Mouse (Mus musculus) layer of hippocampus, adult 6 months (tissue): Measurements from ENCODE around the gene Dusp2. TPM values are rescaled to one million over a fixed set of nuclear protein-coding genes. Genes with fewer than 3 reads are reported as not detected.

ENCODE experiments used
- long read RNA-seq, 2 experiments: library from polyadenylated mRNA; unstranded; transcript quantifications; one replicate each; pipeline ENCODE4 v2.0.0; 2019 to 2020
- polyA plus RNA-seq: library from polyadenylated mRNA; unstranded; fragments of <200 nt; fragmentation: Nextera tagmentation; gene quantifications from 2 replicates; pipeline ENCODE4 v1.2.3, GENCODE M21; 2021

Dusp2 gene
- 1.5 and 2.7 TPM in 2 replicates for polyA plus RNA-seq
- long read RNA-seq, experiment 1, partial matches to known transcripts: 0 of 3 reads
- long read RNA-seq, experiment 1, other reads (novel, unspliced or antisense): 0 of 3 reads
- long read RNA-seq, experiment 2, transcript Dusp2-201 (4 exons, 1,617 nt): major isoform, 6 of 6 reads
- long read RNA-seq, experiment 2, partial matches to known transcripts: 0 of 6 reads
- long read RNA-seq, experiment 2, other reads (novel, unspliced or antisense): 0 of 6 reads

DNA sequence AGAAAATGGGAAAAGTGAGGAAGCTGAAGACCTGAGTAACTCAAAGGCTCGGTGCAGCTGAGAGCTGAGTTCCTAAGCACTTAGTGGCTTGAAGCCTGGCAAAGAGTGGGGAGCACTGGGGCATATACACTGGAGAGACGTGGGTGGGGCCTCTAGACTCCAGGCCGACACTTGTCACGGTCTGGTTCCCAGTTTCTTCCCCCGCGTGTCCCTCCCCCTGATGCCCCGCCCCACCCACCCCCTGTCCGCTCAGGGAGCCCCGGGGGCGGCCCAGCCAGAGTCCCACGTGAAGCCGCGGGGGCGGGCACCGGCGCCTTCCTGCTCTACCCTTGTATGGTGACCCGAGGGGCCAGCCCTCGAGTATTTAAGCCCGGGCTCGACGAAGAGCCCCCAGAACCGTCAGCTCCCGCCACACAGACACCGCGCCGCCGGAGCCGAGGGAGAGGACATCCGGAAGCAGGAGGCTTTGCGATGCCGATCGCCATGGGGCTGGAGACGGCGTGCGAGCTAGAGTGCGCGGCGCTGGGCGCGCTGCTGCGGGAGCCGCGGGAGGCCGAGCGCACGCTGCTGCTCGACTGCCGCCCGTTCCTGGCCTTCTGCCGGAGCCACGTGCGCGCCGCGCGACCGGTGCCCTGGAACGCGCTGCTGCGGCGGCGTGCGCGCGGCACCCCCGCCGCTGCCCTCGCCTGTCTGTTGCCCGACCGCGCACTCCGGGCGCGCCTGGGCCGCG is at the start of gene Dusp2:
Dusp2 (plus strand) TSS at position 393 of the 730 bp plus-strand sequence.

DNA sequence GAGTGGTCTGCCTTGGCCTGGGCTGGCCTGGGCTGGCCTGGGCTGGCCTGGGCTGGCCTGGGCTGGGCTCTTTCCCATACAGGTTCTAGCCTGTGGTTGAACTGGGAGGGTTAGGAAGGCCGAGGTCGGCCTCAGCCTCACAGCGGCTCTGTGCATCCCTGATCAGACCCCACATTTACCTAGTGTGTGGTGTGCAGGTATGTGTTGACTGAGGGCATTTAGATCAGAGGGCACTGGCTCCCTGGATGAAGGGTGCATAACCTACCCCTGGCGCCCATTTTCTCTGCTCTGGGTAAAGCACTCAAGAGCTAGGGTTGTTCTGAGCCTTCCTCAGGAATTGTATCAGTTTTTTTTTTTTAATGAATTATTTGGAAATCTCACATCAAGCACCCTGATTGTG is 2.5 kb downstream of the Dusp2 start, which contains the start of gene Astl:
Astl (plus strand) TSS at position 224 of the 400 bp plus-strand sequence.

DNA sequence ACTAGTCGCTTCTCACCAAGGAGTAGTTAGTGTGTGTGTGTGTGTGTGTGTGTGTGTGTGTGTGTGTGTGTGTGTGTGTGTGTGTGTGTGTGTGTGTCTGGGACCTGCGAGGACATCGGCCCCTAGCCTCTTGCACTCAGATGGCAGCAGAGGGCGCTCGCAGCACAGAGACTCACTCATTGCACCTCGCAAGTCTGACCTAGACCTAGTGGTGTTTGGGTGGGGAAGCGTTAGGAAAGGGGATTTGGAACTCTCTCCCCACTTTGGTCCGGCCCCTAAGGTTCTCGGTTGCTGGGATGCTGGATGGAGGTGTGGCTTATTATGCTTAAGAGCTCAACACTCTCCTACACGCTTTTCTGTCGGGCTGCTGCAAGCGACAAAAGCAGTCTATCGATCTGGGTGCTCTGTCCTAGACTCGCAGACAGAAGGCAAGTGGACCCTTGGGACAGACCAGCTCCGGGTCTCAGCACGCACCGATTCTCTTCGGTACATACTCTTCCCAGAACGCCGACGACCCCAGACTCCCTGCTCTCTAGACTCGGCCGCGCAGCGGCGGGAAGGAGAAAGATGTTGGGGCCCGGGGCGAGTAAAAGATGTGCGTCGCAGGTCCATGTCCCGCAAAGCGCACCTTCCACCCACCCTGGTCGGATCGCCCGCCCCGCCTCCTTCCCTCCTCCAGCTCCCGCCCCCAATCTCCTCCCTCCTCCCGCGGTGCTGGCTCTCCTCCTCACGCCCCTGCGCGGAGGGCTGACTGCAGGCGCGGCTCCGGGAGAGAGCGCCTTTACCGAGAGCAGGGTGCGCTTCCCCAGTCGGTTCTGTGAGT is 26.7 kb downstream of the Dusp2 start, which contains the start of gene Adra2b:
Adra2b (plus strand) TSS at position 750 of the 823 bp plus-strand sequence.

Other genes with a start within 250 kb of the Dusp2 start
- gene Ncaph, start 202.2 kb upstream of the Dusp2 start, polyA plus RNA-seq: 0.99 and 1.1 TPM in 2 replicates
- gene Itpripl1, start 192.7 kb upstream of the Dusp2 start, polyA plus RNA-seq: 3.5 and 19.0 TPM in 2 replicates
- 1.3 and 1.5 TPM in 2 replicates for gene 1810024B03Rik, start 127.9 kb upstream of the Dusp2 start, polyA plus RNA-seq
- gene Snrnp200, start 127.8 kb upstream of the Dusp2 start, polyA plus RNA-seq: 18.6 and 25.0 TPM in 2 replicates
- 36.4 and 36.7 TPM in 2 replicates for gene Ciao1, start 88.3 kb upstream of the Dusp2 start, polyA plus RNA-seq
- 42.1 and 77.3 TPM in 2 replicates for gene Tmem127, start 88.3 kb upstream of the Dusp2 start, polyA plus RNA-seq
- 51.6 and 54.6 TPM in 2 replicates for gene Stard7, start 65.9 kb upstream of the Dusp2 start, polyA plus RNA-seq
- gene Astl, start 2.5 kb downstream of the Dusp2 start, polyA plus RNA-seq: not detected in 2 replicates
- gene Adra2b, start 27.0 kb downstream of the Dusp2 start, polyA plus RNA-seq: 0.68 and 0.88 TPM in 2 replicates
- gene Gpat2, start 89.0 kb downstream of the Dusp2 start, polyA plus RNA-seq: not detected in 2 replicates
- 39.0 and 41.6 TPM in 2 replicates for gene Fahd2a, start 108.4 kb downstream of the Dusp2 start, polyA plus RNA-seq
- gene Kcnip3, start 185.9 kb downstream of the Dusp2 start, polyA plus RNA-seq: 37.6 and 39.6 TPM in 2 replicates
- 0.16 and 0.30 TPM in 2 replicates for gene Prom2, start 205.3 kb downstream of the Dusp2 start, polyA plus RNA-seq